Mouse (Mus musculus) limb, embryonic 13.5 days (tissue): ENCODE results near the gene Gm17428. TPM values are rescaled to one million over a fixed set of nuclear protein-coding genes. Genes with fewer than 3 reads are reported as not detected.

Experiments
- ATAC-seq: fragments of 200-750 bp; cut with Nextera tagmentation; 2 replicates; pipeline ENCODE4 v1.8.0; 2017; ENCODE audit warnings: low read depth, moderate number of reproducible peaks, moderate TSS enrichment; ENCODE audit not compliant: low FRiP score
- H3K27ac ChIP-seq: fragments of 300-500 bp; sonication (generic); 2 replicates; pipeline ENCODE4 v1.5.1; 2015; ENCODE audit warnings: inconsistent platforms, mild to moderate bottlenecking, moderate library complexity
- H3K27me3 ChIP-seq: fragments of 300-500 bp; sonication (generic); 2 replicates; pipeline ENCODE4 v1.6.1; 2015; ENCODE audit warnings: mild to moderate bottlenecking, inconsistent platforms
- H3K36me3 ChIP-seq: fragments of 300-500 bp; sonication (generic); 2 replicates; pipeline ENCODE4 v1.6.1; 2015; ENCODE audit warnings: inconsistent platforms, mild to moderate bottlenecking, moderate library complexity
- H3K4me1 ChIP-seq: fragments of 300-500 bp; sonication (generic); 2 replicates; pipeline ENCODE4 v1.6.1; 2015; ENCODE audit warnings: inconsistent platforms
- H3K4me2 ChIP-seq: fragments of 300-500 bp; sonication (generic); replicated peaks from 2 replicates; pipeline ENCODE4 v1.6.1; 2015; ENCODE audit warnings: inconsistent platforms, mild to moderate bottlenecking, moderate library complexity
- H3K4me3 ChIP-seq: fragments of 300-500 bp; sonication (generic); 2 replicates; pipeline ENCODE4 v1.5.1; 2015; ENCODE audit warnings: moderate library complexity, mild to moderate bottlenecking, inconsistent platforms
- H3K9ac ChIP-seq: fragments of 300-500 bp; sonication (generic); 2 replicates; pipeline ENCODE4 v1.6.1; 2015; ENCODE audit warnings: mild to moderate bottlenecking, inconsistent platforms
- H3K9me3 ChIP-seq: fragments of 300-500 bp; sonication (generic); 2 replicates; pipeline ENCODE4 v1.6.1; 2016; ENCODE audit warnings: inconsistent platforms
- WGBS: fragments of 180-500 bp; shearing (Covaris S2); methylation state at CpG from one replicate; pipeline ENCODE4 v1.1.7; 2015; 5-methylcytosine and 5-hydroxymethylcytosine counted together
- microRNA counts: library from miRNA; unstranded; fragments of <30 nt; microRNA quantifications from one replicate; lab custom pipeline; 2016
- microRNA-seq: library from miRNA; unstranded; fragments of <30 nt; microRNA quantifications from one replicate; pipeline ENCODE4, GENCODE M21; 2016
- polyA plus RNA-seq: library from polyadenylated mRNA; unstranded; fragments of >200 nt; fragmentation: Nextera tagmentation; extraction: Ambion mirVana; gene quantifications from 2 replicates; pipeline ENCODE4 v1.2.1, GENCODE M21; 2015

Gm17428 gene
- polyA plus RNA-seq, 1 experiment from 2014 or later: not detected

DNA sequence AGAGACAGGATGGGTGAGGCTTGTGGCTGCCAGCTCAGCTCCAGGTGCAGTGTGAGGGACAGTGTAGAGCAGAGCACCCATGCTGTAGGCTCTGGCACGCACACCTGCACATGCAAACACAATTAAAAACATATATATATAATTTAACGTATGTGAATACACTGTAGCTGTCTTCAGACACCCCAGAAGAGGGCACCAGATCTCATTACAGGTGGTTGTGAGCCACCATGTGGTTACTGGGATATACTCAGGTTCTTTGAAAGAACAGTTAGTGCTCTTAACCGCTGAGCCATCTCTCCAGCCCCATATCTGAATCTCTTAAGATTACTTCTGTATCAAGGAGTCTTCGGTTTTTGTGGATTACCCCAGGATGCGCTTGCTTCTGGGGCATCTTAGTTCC, 48.8 kb downstream of the Gm17428 start:
- WGBS: 74% methylated on average over 5 of the region's 5 CpGs
- Histone ChIP-seq H3K27ac (no peak overlapping the region), H3K4me3 (no peak overlapping the region), H3K36me3 (peaks cover 52% of the 10 kb centered on the region), H3K4me1 (peaks cover 20% of the 10 kb centered on the region), H3K27me3 (no peaks in the 10 kb centered on the region), H3K9ac (no peak overlapping the region), H3K9me3 (no peaks in the 10 kb centered on the region), H3K4me2 (no peak overlapping the region)
- ATAC-seq: no peak

MicroRNA genes within 50 kb of the gene (microRNA counts, 519-probe panel; counts per million panel counts)
- microRNA mmu-miR-208a (lab: Ali Mortazavi, UCI): 2,703 counts per million, percentile 42 among the panel's probes with 10 or more counts
- microRNA mmu-miR-208b (lab: Ali Mortazavi, UCI): 1,687 counts per million, percentile 18 among the panel's probes with 10 or more counts

Small RNA genes within 50 kb of the gene (microRNA-seq; reads per million reads assigned to microRNA genes)
- gene Mir208a (9.1 reads per million, percentile 26 among the genes with 10 or more reads in this experiment), gene Mir208b (106 reads per million, percentile 53 among the genes with 10 or more reads in this experiment)

Other genes with a start within 250 kb of the Gm17428 start
- gene Slc7a8, start 195.0 kb upstream of the Gm17428 start, polyA plus RNA-seq: 1.7 and 2.3 TPM in 2 replicates
- not detected in 2 replicates for gene Rnf212b, start 162.8 kb upstream of the Gm17428 start, polyA plus RNA-seq
- 8.9 and 12.7 TPM in 2 replicates for gene Homez, start 106.0 kb upstream of the Gm17428 start, polyA plus RNA-seq
- gene Ppp1r3e, start 99.4 kb upstream of the Gm17428 start, polyA plus RNA-seq: 0.60 and 1.6 TPM in 2 replicates
- gene Bcl2l2, start 93.6 kb upstream of the Gm17428 start, polyA plus RNA-seq: 4.0 and 4.4 TPM in 2 replicates
- gene Gm20521, start 93.5 kb upstream of the Gm17428 start, polyA plus RNA-seq: 0.13 and 0.42 TPM in 2 replicates
- 139 TPM in 2 replicates for gene Pabpn1, start 84.4 kb upstream of the Gm17428 start, polyA plus RNA-seq
- gene Slc22a17, start 63.8 kb upstream of the Gm17428 start, polyA plus RNA-seq: 79.1 and 86.2 TPM in 2 replicates
- gene Efs, start 50.8 kb upstream of the Gm17428 start, polyA plus RNA-seq: 46.7 and 50.4 TPM in 2 replicates
- 0.24 and 0.27 TPM in 2 replicates for gene Il25, start 44.2 kb upstream of the Gm17428 start, polyA plus RNA-seq
- 16.1 and 17.6 TPM in 2 replicates for gene Cmtm5, start 40.7 kb upstream of the Gm17428 start, polyA plus RNA-seq
- gene Myh6, start 10.0 kb upstream of the Gm17428 start, polyA plus RNA-seq: 1.9 and 2.2 TPM in 2 replicates
- gene Myh7, start 17.7 kb downstream of the Gm17428 start, polyA plus RNA-seq: 23.8 and 24.9 TPM in 2 replicates
- gene Ngdn, start 38.5 kb downstream of the Gm17428 start, polyA plus RNA-seq: 86.3 and 88.1 TPM in 2 replicates
- gene Zfhx2, start 115.4 kb downstream of the Gm17428 start, polyA plus RNA-seq: 5.6 and 6.2 TPM in 2 replicates
- 22.9 and 24.5 TPM in 2 replicates for gene Thtpa, start 117.9 kb downstream of the Gm17428 start, polyA plus RNA-seq
- gene Ap1g2, start 129.7 kb downstream of the Gm17428 start, polyA plus RNA-seq: 13.1 and 13.7 TPM in 2 replicates
- gene Jph4, start 140.0 kb downstream of the Gm17428 start, polyA plus RNA-seq: 1.9 and 2.2 TPM in 2 replicates
- 0.67 and 1.3 TPM in 2 replicates for gene Dhrs2, start 245.1 kb downstream of the Gm17428 start, polyA plus RNA-seq